Mouse (Mus musculus) T-helper 1 cell (primary cell): ENCODE results near the gene Casc1.

ENCODE experiments used
- in situ Hi-C: fragments of 300-600 bp; cut with MboI, MseI; formaldehyde crosslinking; loops from one replicate; pipeline ENCODE4 v1.15.1; 2025; ENCODE audit warnings: high pct_unique_total_duplicates

The Casc1 gene

DNA sequence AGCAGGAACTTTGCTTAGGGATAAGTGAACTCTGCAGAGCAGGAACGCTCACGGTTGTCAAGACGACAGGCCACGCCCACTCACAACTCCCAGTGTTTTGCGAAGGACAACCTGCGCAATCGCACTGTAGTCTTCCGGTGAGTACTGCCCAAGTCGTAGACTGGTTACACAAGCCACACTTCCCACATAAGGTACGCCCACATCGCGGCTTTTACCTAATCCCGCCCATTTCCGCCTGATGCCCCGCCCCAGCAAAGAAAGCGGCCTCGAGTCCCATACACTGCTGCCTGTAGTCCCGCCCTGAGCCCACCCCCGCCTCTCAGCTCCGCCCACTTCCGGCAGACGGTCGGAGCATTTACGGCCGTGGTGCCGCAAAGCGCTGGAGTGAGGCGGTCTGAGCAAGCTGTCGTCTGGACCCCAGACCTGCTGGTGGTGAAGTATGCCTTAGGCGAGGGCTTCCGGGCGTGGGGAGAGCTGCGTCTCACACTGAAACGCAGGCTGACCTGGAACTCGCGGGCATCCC lies at the start of gene Casc1, which contains the start of gene Etfrf1:
Casc1 (minus strand) TSS at position 190 of the 523 bp plus-strand sequence.
Etfrf1 (plus strand) TSS at position 319 of the 523 bp plus-strand sequence.
- in situ Hi-C loops = loop anchor here (10.0 kb wide), 1 partner anchor 134 kb away; no protein-coding TSS in a partner anchor

DNA sequence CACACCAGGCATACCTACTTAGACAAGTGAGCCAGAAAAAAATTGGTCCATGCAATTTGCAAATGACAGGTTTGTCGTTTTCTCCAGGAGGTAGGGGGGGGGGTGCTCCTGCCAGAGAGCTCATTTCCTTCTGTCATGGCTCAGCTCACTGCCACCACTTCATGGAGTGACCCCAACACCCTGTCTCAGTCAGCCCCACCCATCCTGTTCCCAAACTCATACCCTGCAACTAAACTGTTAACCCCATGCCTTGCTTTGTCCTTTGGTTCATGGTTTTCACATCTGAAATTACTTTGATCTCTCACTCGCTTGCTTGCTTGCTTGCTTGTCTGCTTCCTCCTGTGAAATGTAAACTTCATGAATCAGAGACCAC lies 45.9 kb upstream of the Casc1 start:
- in situ Hi-C loops = loop anchor here (25.0 kb wide), 2 partner anchors 731 to 831 kb away; no protein-coding TSS in a partner anchor

DNA sequence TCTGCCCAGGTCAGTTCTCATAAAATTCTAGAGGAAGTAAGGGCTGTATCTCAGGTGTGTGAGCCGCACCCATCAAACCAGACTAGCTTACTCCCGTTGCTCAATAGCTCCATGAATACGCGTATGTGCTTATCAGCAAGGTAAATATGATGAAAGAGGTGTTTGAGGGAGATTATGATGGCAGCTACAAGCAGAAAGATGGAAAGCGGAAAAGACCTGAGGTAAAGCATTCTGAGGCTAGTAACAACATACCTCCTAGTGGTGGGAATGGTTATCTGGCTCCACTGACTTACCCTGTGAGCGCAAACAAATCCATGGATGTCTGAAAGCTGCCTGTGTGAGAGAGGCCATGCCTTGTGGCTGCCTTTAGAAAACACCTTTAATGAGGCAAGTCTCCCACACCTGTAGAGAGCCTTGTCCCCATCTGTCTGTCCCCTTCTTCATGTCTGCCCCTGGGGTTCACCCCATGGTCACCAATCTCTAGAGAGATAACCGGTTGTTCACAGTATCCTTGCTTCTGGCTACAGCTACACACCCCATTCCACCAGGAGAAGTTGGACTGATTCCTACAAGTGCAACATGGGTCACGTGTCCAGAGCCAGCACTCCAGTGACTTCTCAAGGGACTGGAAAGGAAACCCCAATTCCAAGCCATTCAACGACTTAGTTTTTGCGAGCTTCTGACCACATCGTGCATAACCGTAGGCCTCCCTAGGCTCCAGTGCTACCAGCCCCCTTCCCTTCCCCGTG lies 45.3 kb upstream of the Casc1 start:
- in situ Hi-C loops = loop anchor here (25.0 kb wide), 2 partner anchors 731 to 831 kb away; no protein-coding TSS in a partner anchor

DNA sequence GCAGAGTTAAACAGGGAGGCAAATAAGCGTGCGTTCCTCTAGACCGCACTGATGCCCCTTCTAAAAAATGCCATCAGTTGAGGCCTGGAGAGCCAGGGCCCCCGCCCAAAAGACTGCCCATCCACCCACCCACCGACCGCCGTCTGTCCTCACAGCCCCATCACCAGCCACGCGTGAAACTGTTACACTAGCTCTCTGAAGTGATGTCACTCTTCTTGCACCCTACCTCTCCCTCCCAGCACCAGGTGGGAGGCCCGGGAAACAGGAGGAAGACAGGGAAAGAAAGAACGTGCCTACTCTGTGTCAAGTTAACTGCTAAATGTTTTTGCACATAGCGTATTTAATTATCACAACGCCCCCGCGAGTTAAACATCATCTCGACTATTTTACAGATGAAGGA lies 40.0 kb upstream of the Casc1 start:
- in situ Hi-C loops = loop anchor here (25.0 kb wide), 2 partner anchors 736 to 836 kb away; no protein-coding TSS in a partner anchor

DNA sequence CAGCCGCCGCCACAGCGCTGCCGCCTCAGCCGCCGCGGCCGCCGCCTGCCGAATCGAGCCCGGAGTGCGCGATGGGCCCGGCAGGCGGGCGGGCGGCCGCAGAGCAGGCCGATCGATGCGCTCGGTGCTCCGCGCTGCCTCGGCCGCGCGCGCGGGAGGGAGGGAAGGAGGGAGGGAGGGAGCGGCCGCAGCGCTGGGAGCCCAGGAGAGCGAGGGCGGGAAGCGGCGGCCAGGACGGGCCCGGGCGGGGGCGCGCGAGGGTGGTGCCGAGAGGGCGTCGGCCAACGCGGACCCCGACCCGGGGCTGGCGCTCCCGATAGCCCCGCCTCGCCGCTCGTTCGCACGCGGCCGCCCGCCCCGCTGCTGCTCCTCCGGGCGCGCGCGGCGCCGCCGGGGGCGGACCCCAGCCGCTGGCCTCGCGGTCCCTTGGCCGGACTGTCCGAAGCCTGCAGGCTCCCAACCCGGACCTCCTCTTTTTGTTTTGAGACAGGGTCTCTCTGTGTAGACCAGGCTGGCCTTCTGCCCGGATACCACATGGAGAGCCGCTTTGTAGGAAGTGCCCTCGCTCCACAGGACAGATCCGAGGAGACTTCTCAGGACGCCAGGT lies 39.5 kb upstream of the Casc1 start, which contains the start of gene Kras:
Kras (minus strand) TSS at position 55 of the 607 bp plus-strand sequence.
- in situ Hi-C loops = loop anchor here (25.0 kb wide), 2 partner anchors 737 to 837 kb away; no protein-coding TSS in a partner anchor

DNA sequence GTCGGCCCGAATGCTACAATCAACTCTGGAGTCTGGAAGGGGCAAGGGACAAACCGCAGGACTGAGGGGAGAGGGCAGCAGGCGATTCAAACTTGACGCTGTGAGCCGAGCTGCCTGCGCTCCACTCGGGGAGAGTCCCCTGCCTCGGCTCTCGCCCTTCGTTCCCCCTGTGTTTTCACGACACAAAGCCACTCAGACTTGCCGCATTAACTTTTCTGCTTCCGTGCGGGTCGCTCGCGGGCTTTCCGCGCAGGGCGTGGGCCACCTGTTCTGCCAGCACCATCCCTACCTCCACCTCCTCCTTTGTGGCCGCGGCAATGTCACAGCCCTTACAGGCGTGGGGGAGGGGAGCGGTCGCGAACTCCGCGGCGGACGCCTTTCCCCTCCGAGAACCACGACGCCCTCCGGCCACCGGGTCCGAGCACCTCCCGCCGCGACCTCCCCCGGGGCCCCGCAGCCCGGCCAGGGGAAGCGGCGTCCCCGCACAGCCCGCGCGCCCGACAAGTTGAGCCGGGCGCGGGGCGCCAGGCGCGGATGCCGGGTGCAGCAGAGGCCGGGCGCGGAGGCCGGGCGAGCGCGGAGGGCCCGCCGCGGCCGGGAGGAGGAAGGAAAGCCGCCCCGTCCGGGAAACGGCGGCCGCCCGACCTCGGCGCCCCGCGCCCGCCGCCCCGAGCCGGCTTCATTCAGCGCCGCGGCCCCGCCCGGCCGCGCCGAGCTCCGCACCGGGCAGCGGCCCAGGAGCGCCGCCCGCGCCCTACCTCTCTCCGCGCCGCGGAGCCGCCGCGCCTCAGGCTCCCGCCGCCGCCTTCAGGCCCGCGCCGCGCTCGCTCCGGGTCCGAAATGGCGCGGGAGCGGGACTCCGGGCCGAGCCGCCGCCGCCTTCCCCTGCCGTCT lies 38.7 kb upstream of the Casc1 start:
- in situ Hi-C loops = loop anchor here (25.0 kb wide), 2 partner anchors 738 to 838 kb away; no protein-coding TSS in a partner anchor

DNA sequence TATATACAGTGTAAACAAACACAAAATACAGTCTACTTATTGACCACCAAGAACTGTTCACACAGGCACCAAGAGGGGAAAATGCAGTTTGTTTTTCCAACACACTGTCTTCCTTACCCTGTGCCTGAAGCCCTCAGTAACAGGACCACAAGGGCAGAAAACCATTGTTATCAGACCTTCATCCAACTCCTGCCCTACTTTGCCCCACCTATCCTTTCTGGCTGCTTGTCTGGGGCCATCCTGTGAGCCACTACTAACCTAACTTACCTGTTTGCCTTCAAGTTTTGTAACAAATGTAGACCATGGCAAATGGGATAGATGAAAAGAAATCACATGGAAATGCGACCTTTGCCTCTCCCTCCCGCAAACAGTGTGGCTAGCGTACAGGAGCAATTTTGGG lies 37.1 kb upstream of the Casc1 start:
- in situ Hi-C loops = no loop called here

DNA sequence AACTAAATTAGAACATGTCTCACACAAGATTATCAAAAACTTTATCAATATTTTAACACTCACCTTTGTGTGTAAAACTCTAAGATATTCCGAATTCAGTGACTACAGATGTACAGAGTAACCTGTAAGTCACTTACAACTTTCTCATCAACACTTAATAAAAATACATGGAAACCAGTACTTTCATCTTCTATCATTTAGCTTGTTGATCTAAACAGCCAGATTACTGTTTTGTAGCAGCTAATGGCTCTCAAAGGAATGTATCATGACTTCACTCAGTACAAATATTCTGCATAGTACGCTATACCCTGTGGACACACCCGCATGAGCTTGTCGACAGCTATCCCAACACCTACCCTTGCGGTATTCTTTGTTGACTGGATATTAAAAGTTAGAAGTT lies 36.0 kb upstream of the Casc1 start:
- in situ Hi-C loops = no loop called here

DNA sequence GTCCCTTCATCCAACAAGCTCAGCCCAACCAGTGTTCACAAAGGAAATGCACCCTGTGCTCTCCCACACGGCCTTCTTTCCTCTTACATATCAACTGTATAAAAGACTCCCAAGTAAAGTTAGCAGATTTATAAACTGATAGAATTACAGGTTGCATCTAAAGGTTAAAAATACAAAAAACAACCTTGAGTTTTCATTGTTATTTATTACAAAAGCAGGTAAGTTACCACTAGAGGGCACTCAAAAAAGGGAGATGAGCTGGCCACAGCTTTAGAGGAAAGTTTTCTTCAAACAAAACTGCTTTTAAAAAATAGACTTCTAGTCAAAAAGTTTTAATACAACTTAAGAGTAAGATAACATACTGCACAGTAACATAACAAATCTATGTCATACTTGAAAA lies 31.7 kb upstream of the Casc1 start:
- in situ Hi-C loops = no loop called here

DNA sequence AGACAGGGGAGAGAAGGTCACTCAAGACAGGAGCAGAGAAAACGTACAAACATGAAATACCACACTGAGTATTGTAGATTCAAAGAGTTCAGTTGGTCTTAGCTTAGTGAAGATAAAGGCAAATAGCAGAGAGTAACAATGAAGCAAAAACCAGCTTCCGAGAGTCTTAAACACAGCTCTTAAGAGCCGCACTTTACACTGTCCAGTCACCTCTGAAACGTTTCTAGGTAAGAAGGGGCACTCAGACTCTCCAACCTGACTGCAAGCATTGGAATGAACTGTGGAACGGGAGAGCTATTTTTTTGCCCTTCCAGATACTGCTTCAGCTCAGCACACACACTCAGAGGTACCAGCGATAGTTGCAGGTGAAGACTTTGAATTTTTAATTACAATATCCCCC lies 29.5 kb upstream of the Casc1 start:
- in situ Hi-C loops = no loop called here

DNA sequence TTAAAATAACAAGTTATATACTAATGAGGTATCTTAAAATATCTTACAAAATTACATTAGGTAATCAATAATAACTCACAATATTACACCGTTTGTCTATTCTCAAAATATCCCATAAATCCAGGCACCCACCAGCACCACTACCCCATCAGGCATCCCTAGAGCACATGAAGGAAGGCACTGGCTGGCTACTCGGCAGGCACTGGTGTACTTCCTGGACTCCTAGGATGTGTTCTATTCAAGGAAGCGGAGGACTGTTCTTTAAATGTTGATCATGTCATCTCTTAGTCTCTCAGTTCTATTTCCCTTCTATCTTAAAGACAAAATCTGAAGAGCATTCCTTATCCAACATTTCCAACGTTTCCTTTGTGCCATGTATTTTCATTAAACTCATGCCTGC lies 26.3 kb upstream of the Casc1 start:
- in situ Hi-C loops = loop anchor here (5.0 kb wide), 1 partner anchor 105 kb away; no protein-coding TSS in a partner anchor

DNA sequence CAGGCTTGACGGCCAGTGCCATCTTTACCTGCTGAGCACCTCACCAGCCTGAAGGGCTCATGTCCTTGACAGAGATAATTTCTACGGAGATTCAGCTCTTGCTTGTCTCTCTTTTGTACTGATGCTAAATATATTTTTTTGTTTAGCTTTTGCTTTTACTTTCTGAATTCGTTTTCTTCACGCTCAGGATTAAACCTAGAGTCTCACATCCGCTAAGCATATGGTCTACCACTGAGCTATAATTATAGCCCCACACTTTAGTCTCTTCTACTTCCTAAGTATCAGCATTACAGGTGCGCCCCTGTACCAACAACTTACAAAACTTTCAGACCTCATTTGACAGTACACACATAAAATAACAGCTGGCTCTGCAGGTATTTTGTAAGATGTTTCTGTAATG lies 24.6 kb upstream of the Casc1 start:
- in situ Hi-C loops = loop anchor here (5.0 kb wide), 1 partner anchor 107 kb away; no protein-coding TSS in a partner anchor

DNA sequence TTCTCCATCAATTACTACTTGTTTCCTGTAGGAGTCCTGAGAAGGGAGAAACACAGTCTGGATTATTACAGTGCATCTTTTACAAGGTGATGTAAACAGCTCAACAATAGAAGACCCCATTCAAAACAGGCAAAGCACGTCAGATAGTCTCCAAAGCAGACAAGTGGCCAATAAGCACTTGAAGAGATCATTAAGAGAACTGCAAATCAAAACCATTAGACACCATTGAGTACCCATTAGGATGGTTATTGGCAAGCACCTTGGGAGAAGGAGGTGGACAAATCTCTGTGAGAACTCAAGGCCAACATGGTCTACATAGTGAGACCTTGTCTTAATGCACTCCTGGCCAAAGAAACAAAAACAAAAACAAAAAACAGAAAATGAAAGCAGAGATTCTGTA lies 23.6 kb upstream of the Casc1 start:
- in situ Hi-C loops = no loop called here

DNA sequence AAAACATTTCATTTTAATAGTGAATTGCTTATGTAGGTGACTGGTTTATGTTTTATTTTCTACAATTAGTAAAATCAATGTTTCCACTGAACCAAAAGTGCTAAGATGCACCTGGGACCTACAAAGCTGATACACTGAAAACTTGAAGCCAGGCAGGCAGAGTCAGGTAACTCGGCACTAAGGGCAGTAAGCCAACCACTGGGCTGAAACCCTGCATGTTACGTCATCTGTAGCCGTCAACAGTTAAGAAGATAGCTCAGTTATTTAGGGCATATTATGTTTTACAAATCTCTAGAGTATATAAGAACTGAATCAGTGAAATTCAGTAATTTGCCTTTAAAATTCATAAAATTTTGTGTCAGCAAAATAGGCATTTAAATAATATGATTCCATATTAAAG lies 15.5 kb upstream of the Casc1 start:
- in situ Hi-C loops = no loop called here

DNA sequence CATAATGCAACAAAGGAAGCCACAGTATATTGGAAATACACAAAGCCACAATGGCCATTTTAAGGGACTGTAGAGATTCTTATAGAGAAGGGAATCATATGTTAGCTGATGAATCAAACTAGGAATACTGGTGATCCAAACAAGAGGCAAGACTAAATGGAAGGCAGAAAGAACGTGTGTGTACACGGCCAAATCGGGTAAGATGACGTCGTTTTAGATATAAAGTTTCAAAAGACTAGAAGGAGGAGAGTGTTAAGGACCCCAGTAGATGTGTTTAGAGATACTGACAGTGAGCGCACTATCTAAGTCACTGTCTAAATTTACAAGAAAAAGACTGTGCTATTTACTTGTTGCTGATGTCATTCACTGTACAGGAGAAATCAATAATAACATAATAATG lies 13.4 kb upstream of the Casc1 start:
- in situ Hi-C loops = no loop called here

DNA sequence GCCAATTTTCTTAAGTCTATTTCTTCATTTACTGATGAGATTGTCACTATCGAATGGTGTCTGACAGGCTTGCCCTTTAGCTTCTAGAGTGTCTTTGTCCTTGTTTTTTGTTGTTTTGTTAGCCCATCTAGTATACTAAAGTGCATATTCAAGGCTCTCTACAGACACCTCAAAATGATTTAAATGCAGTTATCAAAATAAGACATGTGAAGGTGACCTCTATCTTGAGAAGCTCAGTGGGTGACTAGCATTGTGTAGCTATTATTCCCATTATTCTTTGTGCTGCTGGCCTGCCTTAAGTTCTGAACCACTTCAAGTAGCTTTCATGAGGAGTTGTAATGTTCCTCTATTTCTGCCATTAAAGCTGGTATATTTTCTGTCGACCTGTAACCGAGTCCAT lies 5.0 kb upstream of the Casc1 start:
- in situ Hi-C loops = loop anchor here (10.0 kb wide), 1 partner anchor 129 kb away; no protein-coding TSS in a partner anchor

DNA sequence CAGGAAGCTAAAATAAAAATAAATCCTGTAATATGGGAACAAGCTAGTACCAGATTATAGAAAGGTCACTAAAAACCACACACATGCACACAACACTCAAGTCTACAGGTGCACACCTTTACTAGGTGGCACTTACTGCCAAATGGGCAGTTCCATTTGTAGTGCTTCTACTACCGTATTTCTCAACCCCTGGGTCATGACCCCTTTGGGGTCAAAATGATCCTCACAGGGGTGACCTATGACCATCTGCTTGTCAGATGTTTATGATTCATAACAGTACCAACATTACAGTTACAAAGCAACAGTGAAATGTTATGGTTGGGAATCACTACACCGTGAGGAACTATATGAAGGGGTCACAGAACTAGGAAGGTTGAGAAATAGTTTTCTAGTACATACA lies 3.1 kb upstream of the Casc1 start:
- in situ Hi-C loops = loop anchor here (10.0 kb wide), 1 partner anchor 131 kb away; no protein-coding TSS in a partner anchor

DNA sequence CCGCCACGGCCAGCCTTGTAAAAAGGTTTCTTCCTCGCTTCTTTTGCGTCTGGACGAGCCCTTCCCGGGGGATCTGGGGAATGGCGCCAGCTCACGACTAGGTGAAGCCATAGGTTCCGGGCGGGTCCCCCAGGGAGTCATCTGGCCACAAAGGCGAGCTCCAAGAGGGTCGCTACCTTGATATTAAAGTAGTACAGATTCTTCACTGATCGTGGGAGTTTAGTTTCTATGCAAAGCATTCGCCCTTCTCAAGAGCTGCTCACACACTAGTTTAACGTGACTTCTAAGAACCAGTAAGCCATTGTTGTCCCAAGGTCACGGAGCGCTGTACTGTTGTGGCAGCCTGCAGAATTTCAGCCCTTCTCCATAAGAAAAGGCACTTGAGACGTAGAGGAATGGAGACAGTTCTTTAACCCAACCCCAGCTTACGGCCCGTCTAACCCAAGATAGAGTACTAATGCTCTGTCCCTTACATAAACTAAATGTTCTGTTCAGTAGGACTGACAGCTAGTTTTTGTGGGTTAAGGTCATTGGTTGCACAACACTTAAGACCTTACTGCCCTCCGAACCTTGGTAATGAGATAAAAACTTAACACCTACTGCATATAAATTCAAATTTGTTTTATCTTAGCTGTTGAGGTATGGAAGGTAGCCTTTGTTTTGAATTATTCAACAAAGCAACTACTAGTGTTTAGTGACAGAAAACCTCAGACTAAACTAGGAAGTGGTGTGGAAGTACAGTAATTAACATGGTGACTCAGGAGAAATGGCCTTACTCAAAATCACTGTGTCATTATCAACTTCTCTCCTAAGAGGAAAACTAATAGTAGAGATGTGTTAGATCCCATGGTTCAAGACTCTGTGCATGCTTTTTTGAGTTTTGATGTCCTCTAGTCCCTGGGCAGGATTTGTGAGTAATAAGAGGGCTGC lies 836 bp upstream of the Casc1 start:
- in situ Hi-C loops = loop anchor here (10.0 kb wide), 1 partner anchor 133 kb away; no protein-coding TSS in a partner anchor

DNA sequence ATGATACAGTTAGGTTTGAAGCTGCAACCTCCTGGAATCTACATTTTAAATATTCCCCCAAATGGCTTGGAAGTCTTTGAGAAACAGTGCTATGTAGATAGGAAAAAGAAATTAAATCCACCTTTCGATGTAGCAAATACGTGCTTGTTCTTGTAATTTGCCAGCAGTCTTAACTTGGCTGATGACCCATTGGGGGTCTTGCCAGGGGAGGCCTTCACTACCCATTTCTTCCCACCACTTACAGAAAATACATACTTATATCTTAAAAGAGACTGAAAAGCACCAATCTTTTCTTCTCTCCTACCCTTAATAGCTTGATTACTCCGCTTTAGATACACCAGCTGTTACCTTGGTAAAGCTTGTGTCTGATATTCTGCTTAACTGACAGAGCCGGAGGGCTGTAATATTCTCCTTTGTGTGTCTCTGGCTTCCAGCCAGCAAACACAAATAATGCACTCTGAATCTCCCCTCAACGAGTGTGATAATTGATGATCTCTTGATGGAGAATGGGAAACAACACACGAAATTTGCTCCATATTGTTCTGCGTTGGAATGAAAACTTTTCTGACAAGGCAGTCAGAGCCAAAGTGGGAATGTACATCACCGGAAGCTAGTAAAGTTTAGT lies 637 bp downstream of the Casc1 start:
- in situ Hi-C loops = loop anchor here (10.0 kb wide), 1 partner anchor 135 kb away; no protein-coding TSS in a partner anchor

DNA sequence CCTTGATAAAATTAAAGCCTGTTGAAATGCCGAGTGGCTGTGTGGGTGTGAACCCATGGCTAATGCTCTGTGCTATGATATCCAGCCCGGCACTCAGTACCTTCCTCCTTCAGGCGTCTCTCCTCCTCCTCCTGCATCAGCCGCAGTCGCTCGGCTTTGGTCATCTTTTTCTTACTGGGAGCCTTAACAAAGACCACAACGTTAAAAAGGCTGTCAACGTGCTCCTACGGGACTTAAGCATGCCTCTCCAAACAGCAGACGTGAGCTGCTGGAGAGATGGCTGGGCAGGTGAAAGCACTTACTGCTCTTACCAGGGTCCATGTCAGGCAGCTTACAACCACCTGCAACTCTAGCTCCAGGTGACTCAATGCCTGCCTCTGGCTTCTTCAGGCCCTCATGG lies 5.7 kb downstream of the Casc1 start:
- in situ Hi-C loops = no loop called here
